Mouse (Mus musculus) CH12.LX (cell line): ENCODE measurements around the gene Vps41. TPM values are rescaled to one million over a fixed set of nuclear protein-coding genes. Genes with fewer than 3 reads are reported as not detected.

Experiments
- DNase-seq: peaks from one replicate; pipeline ENCODE4 v3.0.0-alpha.2; 2013; ENCODE audit errors: extremely low read depth
- H3K27ac ChIP-seq: 2 replicates; pipeline ENCODE4 v1.5.1; 2012; ENCODE audit warnings: low read depth, mild to moderate bottlenecking, control low read depth, moderate library complexity; ENCODE audit not compliant: insufficient read depth
- H3K27me3 ChIP-seq: replicated peaks from 2 replicates; pipeline ENCODE3; 2012; ENCODE audit warnings: inconsistent platforms
- H3K36me3 ChIP-seq, 2 experiments: replicated peaks in 1 of 2; 2 replicates each; pipeline versions ENCODE3 to v1.6.1; 2012; ENCODE audit warnings: inconsistent platforms in 1 of 2, low read length in 1 of 2, mild to moderate bottlenecking in 1 of 2, mixed read lengths in 1 of 2, moderate library complexity in 1 of 2; ENCODE audit not compliant: control insufficient read depth in 1 of 2, insufficient read depth in 1 of 2
- H3K4me1 ChIP-seq, 2 experiments: 2 replicates each; pipeline ENCODE4 v1.6.1; 2012; ENCODE audit warnings: inconsistent platforms in 1 of 2, moderate library complexity in 1 of 2; ENCODE audit not compliant: insufficient read depth in 2 of 2, control insufficient read depth in 1 of 2
- H3K4me2 ChIP-seq: 2 replicates; pipeline ENCODE4 v1.6.1; 2012; ENCODE audit warnings: low read depth, mild to moderate bottlenecking, control low read depth; ENCODE audit not compliant: poor library complexity, insufficient read depth, severe bottlenecking
- H3K4me3 ChIP-seq, 3 experiments: fragments of 150-350 bp in 1 of 3; sonication (generic) in 1 of 3; replicated peaks in 1 of 3; 2 replicates each; pipeline versions ENCODE3 to v1.5.1; 2011 to 2012; ENCODE audit warnings: low read depth in 2 of 3, low read length in 2 of 3, mild to moderate bottlenecking in 2 of 3, moderate library complexity in 2 of 3, control low read depth in 1 of 3, improper control_type of control experiment in 1 of 3, inconsistent platforms in 1 of 3, mixed read lengths in 1 of 3; ENCODE audit not compliant: poor library complexity in 1 of 3
- H3K79me2 ChIP-seq: replicated peaks from 2 replicates; pipeline ENCODE4 v1.6.1; 2012; ENCODE audit warnings: mild to moderate bottlenecking, moderate library complexity; ENCODE audit not compliant: control insufficient read depth, poor library complexity, insufficient read depth, severe bottlenecking; ENCODE audit errors: extremely low read depth
- H3K9ac ChIP-seq: 2 replicates; pipeline ENCODE4 v1.6.1; 2012; ENCODE audit warnings: low read depth, mild to moderate bottlenecking, control low read depth, moderate library complexity; ENCODE audit not compliant: insufficient read depth
- H3K9me3 ChIP-seq: replicated peaks from 2 replicates; pipeline ENCODE3; 2012; ENCODE audit warnings: low read length, inconsistent platforms, mixed read lengths
- CHD1 ChIP-seq: IDR thresholded peaks from 2 replicates; pipeline ENCODE4 v1.6.1; 2012; ENCODE audit warnings: low read depth, low read length, improper control_type of control experiment, inconsistent platforms
- CHD2 ChIP-seq: IDR thresholded peaks from 2 replicates; pipeline ENCODE4 v1.6.1; 2011; ENCODE audit warnings: low read length, improper control_type of control experiment
- CTCF ChIP-seq, 2 experiments: IDR thresholded peaks in 1 of 2; conservative IDR thresholded peaks in 1 of 2; 2 replicates each; pipeline ENCODE4 v1.5.1; 2011 to 2012; ENCODE audit warnings: low read depth in 2 of 2, low read length in 2 of 2, improper control_type of control experiment in 1 of 2, inconsistent platforms in 1 of 2, mild to moderate bottlenecking in 1 of 2, moderate library complexity in 1 of 2
- E2F4 ChIP-seq: IDR thresholded peaks from 2 replicates; pipeline ENCODE4 v1.6.1; 2011; ENCODE audit warnings: low read depth, low read length, improper control_type of control experiment; ENCODE audit not compliant: insufficient replicate concordance
- EP300 ChIP-seq: IDR thresholded peaks from 2 replicates; pipeline ENCODE4 v1.6.1; 2011; ENCODE audit warnings: low read length, improper control_type of control experiment
- IRF4 ChIP-seq: IDR thresholded peaks from 2 replicates; pipeline ENCODE4 v1.6.1; 2014; ENCODE audit warnings: low read depth, mild to moderate bottlenecking, inconsistent platforms, low read length, improper control_type of control experiment
- JUN ChIP-seq: IDR thresholded peaks from 2 replicates; pipeline ENCODE4 v1.6.1; 2011; ENCODE audit warnings: low read depth, mild to moderate bottlenecking, low read length, improper control_type of control experiment, moderate library complexity; ENCODE audit not compliant: insufficient read depth
- JUND ChIP-seq: conservative IDR thresholded peaks from 2 replicates; pipeline ENCODE4 v1.6.1; 2011; ENCODE audit warnings: low read depth, low read length, improper control_type of control experiment
- MAX ChIP-seq: IDR thresholded peaks from 2 replicates; pipeline ENCODE4 v1.6.1; 2011; ENCODE audit warnings: low read length, improper control_type of control experiment
- MAZ ChIP-seq: IDR thresholded peaks from 2 replicates; pipeline ENCODE4 v1.6.1; 2012; ENCODE audit warnings: low read depth, mild to moderate bottlenecking, inconsistent platforms, low read length, improper control_type of control experiment, moderate library complexity
- MEF2A ChIP-seq: IDR thresholded peaks from 2 replicates; pipeline ENCODE4 v1.6.1; 2014; ENCODE audit warnings: low read depth, mild to moderate bottlenecking, inconsistent platforms, low read length, improper control_type of control experiment, borderline replicate concordance
- MXI1 ChIP-seq: IDR thresholded peaks from 2 replicates; pipeline ENCODE4 v1.6.1; 2011; ENCODE audit warnings: mild to moderate bottlenecking, low read depth, low read length, improper control_type of control experiment
- NELFE ChIP-seq: IDR thresholded peaks from 2 replicates; pipeline ENCODE4 v1.6.1; 2011; ENCODE audit warnings: low read depth, low read length, improper control_type of control experiment
- NRF1 ChIP-seq: IDR thresholded peaks from 2 replicates; pipeline ENCODE4 v1.6.1; 2014; ENCODE audit warnings: low read depth, mild to moderate bottlenecking, inconsistent platforms, low read length, improper control_type of control experiment, moderate library complexity
- POLR2A ChIP-seq: IDR thresholded peaks from 2 replicates; pipeline ENCODE4 v1.6.1; 2011; ENCODE audit warnings: low read depth, mild to moderate bottlenecking, improper control_type of control experiment, low read length
- RAD21 ChIP-seq: IDR thresholded peaks from 2 replicates; pipeline ENCODE4 v1.6.1; 2011; ENCODE audit warnings: low read depth, mild to moderate bottlenecking, low read length, improper control_type of control experiment, moderate library complexity
- SIN3A ChIP-seq: IDR thresholded peaks from 2 replicates; pipeline ENCODE4 v1.6.1; 2012; ENCODE audit warnings: low read length, improper control_type of control experiment, inconsistent platforms
- TBP ChIP-seq: conservative IDR thresholded peaks from 2 replicates; pipeline ENCODE4 v1.6.1; 2011; ENCODE audit warnings: low read depth, low read length, improper control_type of control experiment
- UBTF ChIP-seq: IDR thresholded peaks from 2 replicates; pipeline ENCODE4 v1.6.1; 2012; ENCODE audit warnings: low read depth, mild to moderate bottlenecking, inconsistent platforms, low read length, improper control_type of control experiment, moderate library complexity
- ZC3H11A ChIP-seq: IDR thresholded peaks from 2 replicates; pipeline ENCODE4 v1.6.1; 2012; ENCODE audit warnings: low read depth, mild to moderate bottlenecking, inconsistent platforms, low read length, improper control_type of control experiment
- ZKSCAN1 ChIP-seq: IDR thresholded peaks from 2 replicates; pipeline ENCODE4 v1.6.1; 2012; ENCODE audit warnings: low read depth, inconsistent platforms, low read length, improper control_type of control experiment, borderline replicate concordance
- dilution Hi-C: fragments of 300-500 bp; cut with MboI; formaldehyde crosslinking; loops from 2 replicates; pipeline ENCODE4 v1.14.3; 2020; ENCODE audit warnings: low sequenced_read_pairs; ENCODE audit not compliant: extremely low pct_unique_long_range_greater_than_20kb, extremely low pct_ligation_motif_present
- in situ Hi-C: fragments of 300-500 bp; cut with MboI; formaldehyde crosslinking; loops from 3 replicates; pipeline ENCODE4 v1.14.3; 2019; ENCODE audit warnings: low sequenced_read_pairs, low pct_ligation_motif_present, low pct_unique_long_range_greater_than_20kb, mixed read lengths
- polyA plus RNA-seq: library from polyadenylated mRNA; unstranded; fragments of >175 nt; gene quantifications from 2 replicates; pipeline ENCODE4 v1.2.1, GENCODE M21; 2012; ENCODE audit warnings: low read depth; ENCODE audit not compliant: insufficient read length
- total RNA-seq, 2 experiments: library from RNA; depleted of rRNA; stranded (reverse); fragments of 300-350 nt in 1 of 2; fragments of >200 nt in 1 of 2; gene quantifications; 2 replicates each; pipeline ENCODE4 v1.2.3; 2012 to 2014

The Vps41 gene
- total and polyA plus RNA-seq, 3 experiments, result 41.7 to 59.2 (median 48.1) TPM

DNA sequence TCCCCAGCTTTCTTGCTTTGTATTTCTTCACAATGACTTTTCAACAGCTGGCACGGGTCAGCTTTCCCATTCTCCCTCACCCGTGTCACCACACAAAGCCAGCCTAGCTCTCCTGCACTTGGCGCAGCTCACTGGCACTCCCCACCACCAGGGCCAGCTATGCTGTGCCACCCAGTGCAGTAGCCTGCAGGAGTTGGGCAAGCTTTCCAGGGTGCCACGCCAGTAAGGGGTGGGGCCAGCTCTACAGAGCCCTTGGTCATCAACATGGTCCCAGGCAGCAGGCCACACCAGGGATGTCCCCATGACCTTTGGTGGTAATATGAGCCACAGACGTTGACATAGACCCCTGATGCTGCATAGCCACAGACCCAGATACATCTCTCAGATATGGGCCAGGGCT, 80.5 kb downstream of the Vps41 start:
- TF ChIP-seq POLR2A, result no peak
- TF ChIP-seq NRF1, result no peak
- no peak for TF ChIP-seq NELFE
- no peak for TF ChIP-seq EP300
- no peak for TF ChIP-seq RAD21
- TF ChIP-seq UBTF, result no peak
- TF ChIP-seq ZC3H11A, result no peak
- no peak for TF ChIP-seq SIN3A
- TF ChIP-seq CTCF (conservative IDR thresholded peaks at IDR 0.05 in 1 of 2, IDR thresholded peaks at IDR 0.05 in 1 of 2; ENCODE audit: low read depth in 2 of 2, low read length in 2 of 2), result no peak
- TF ChIP-seq MXI1, result no peak
- no peak overlapping the region for H3K4me2 ChIP-seq
- H3K9ac ChIP-seq, result no peak overlapping the region
- H3K36me3 ChIP-seq, result peaks cover 6 to 44% of the 10 kb centered on the region in 2 experiments
- no peak for DNase-seq
- dilution Hi-C loops (no loop called here), in situ Hi-C loops (no loop called here)
- no peaks in the 10 kb centered on the region for H3K79me2 ChIP-seq
- H3K4me3 ChIP-seq, result no peak overlapping the region
- no peaks in the 10 kb centered on the region for H3K9me3 ChIP-seq
- H3K4me1 ChIP-seq, result peaks cover 0 to 13% of the 10 kb centered on the region in 2 experiments; a peak in 2 of 4 replicates
- no peaks in the 10 kb centered on the region for H3K27me3 ChIP-seq
- no peak overlapping the region for H3K27ac ChIP-seq

GRCm38 (mm10) chr13:18800434-18800833, 83.3 kb downstream of the Vps41 start:
- in situ Hi-C loops, result loop anchor here (25.0 kb wide), 1 partner anchor 738 kb away; no protein-coding TSS in a partner anchor
- Histone ChIP-seq H3K4me1 (no peaks in the 10 kb centered on the region), H3K27me3 (no peaks in the 10 kb centered on the region), H3K36me3 (peaks cover 7 to 35% of the 10 kb centered on the region in 2 experiments), H3K9me3 (no peaks in the 10 kb centered on the region), H3K79me2 (no peaks in the 10 kb centered on the region), H3K9ac (no peak overlapping the region), H3K4me2 (no peak overlapping the region), H3K4me3 (no peak overlapping the region), H3K27ac (no peak overlapping the region)
- no peak for TF ChIP-seq MAX
- no peak for DNase-seq
- dilution Hi-C loops, result no loop called here

DNA sequence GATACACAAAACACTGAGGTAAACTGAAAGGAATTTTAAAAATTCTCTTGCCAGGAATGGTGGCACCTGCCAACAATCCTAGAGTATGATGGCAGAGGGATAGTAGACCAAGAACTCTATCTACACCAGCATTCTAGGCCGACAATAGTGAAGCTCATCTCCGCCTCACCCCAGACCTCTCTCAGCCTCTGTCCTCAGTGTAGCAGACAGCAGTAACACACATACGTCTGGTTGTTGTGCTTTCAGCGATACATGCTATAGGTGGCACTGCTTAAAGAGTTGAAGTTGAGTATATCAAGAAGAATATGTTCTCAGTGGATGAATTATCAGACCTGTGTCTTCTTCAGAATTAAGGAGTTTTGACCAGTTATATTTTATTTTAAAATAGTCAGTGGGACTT, 92.4 kb downstream of the Vps41 start:
- Histone ChIP-seq H3K36me3 (peaks cover 10 to 49% of the 10 kb centered on the region in 2 experiments), H3K9ac (no peak overlapping the region), H3K4me3 (no peak overlapping the region), H3K27ac (no peak overlapping the region), H3K4me1 (peaks cover 0 to 4% of the 10 kb centered on the region in 2 experiments; a peak in 2 of 4 replicates), H3K9me3 (no peaks in the 10 kb centered on the region), H3K27me3 (no peaks in the 10 kb centered on the region), H3K4me2 (no peak overlapping the region), H3K79me2 (no peaks in the 10 kb centered on the region)
- no peak for TF ChIP-seq MXI1
- no peak for TF ChIP-seq TBP
- TF ChIP-seq JUN, result no peak
- no peak for TF ChIP-seq MAZ
- no peak for TF ChIP-seq POLR2A
- TF ChIP-seq CHD1, result no peak
- no peak for TF ChIP-seq UBTF
- no peak for TF ChIP-seq E2F4
- no peak for TF ChIP-seq ZKSCAN1
- TF ChIP-seq MAX, result no peak
- TF ChIP-seq JUND, result no peak
- TF ChIP-seq CHD2, result no peak
- TF ChIP-seq IRF4, result no peak
- no peak for TF ChIP-seq MEF2A
- dilution Hi-C loops, result no loop called here
- in situ Hi-C loops, result loop anchor here (25.0 kb wide), 1 partner anchor 747 kb away; no protein-coding TSS in a partner anchor
- DNase-seq, result no peak
